Mouse (Mus musculus): ENCODE data around the gene Serpina9.

- no peak for TF ChIP-seq USF1 (IDR thresholded peaks at IDR 0.05; ENCODE audit: low read depth, low read length)
- TF ChIP-seq ZC3H11A (IDR thresholded peaks at IDR 0.05; ENCODE audit: low read depth, low read length) = no peak
- no peak for TF ChIP-seq CTCF (IDR thresholded peaks at IDR 0.05 in 2 of 3, conservative IDR thresholded peaks at IDR 0.05 in 1 of 3; ENCODE audit: control insufficient read depth in 1 of 3, insufficient read depth in 1 of 3, low read depth in 2 of 3, low read length in 3 of 3, poor library complexity in 1 of 3, severe bottlenecking in 1 of 3)
- TF ChIP-seq ETS1 (IDR thresholded peaks at IDR 0.05; ENCODE audit: low read depth, low read length) = no peak
- TF ChIP-seq EP300 (IDR thresholded peaks at IDR 0.05; ENCODE audit: low read depth in 1 of 2, low read length in 2 of 2) = no peak
- no peak for TF ChIP-seq MAX (IDR thresholded peaks at IDR 0.05; ENCODE audit: low read length)
- no peak for TF ChIP-seq MEF2A (IDR thresholded peaks at IDR 0.05; ENCODE audit: extremely low read depth, insufficient replicate concordance, low read depth, low read length, poor library complexity, severe bottlenecking)
- TF ChIP-seq MAFK (IDR thresholded peaks at IDR 0.05; ENCODE audit: borderline replicate concordance, low read depth, low read length) = no peak
- no peak for TF ChIP-seq CHD2 (IDR thresholded peaks at IDR 0.05; ENCODE audit: low read length)
- no peak for TF ChIP-seq POLR2A (IDR thresholded peaks at IDR 0.05; ENCODE audit: control insufficient read depth in 1 of 2, insufficient read depth in 1 of 2, low read depth in 1 of 2, low read length in 2 of 2, poor library complexity in 1 of 2)
Observed at GRCm38 (mm10) chr12:104057050-104057449, 43.5 kb upstream of the Serpina9 start.
